Mouse (Mus musculus) cerebellum, adult 8-10 months (tissue): ENCODE results near the gene Plekho2.
A peak's percentile ranks its signal among the peaks of the same experiment; 100 is the strongest.

ENCODE experiments used
- DNase-seq: peaks from one replicate; pipeline ENCODE4 v3.0.0; 2022

Gene Plekho2

GRCm38 (mm10) chr9:65579781-65580371 is at the start of gene Plekho2:
Gene Plekho2 (minus strand): TSS chr9:65580040.
- DNase-seq = peak; percentile 65

GRCm38 (mm10) chr9:65629025-65629766 is 49.4 kb upstream of the Plekho2 start, which contains the start of gene Rbpms2:
Gene Rbpms2 (plus strand): TSS chr9:65629648.
- DNase-seq = peak; percentile 3

- no peak for DNase-seq
These were observed 44.4 kb upstream of the Plekho2 start for GRCm38 (mm10) chr9:65624266-65624665.

- DNase-seq = no peak
These were observed 43.0 kb upstream of the Plekho2 start for GRCm38 (mm10) chr9:65622826-65623225.

- DNase-seq = no peak
These were observed 41.8 kb upstream of the Plekho2 start for GRCm38 (mm10) chr9:65621666-65622065.

- DNase-seq = no peak
These were observed 41.4 kb upstream of the Plekho2 start for GRCm38 (mm10) chr9:65621196-65621595.

GRCm38 (mm10) chr9:65619311-65619710 is 39.5 kb upstream of the Plekho2 start:
- DNase-seq = no peak

GRCm38 (mm10) chr9:65613098-65613497 is 33.3 kb upstream of the Plekho2 start:
- DNase-seq = no peak

- no peak for DNase-seq
These were observed 32.2 kb upstream of the Plekho2 start for GRCm38 (mm10) chr9:65611969-65612486.

- DNase-seq = no peak
These were observed 27.3 kb upstream of the Plekho2 start for GRCm38 (mm10) chr9:65607120-65607519.

- no peak for DNase-seq
These were observed 26.7 kb upstream of the Plekho2 start for GRCm38 (mm10) chr9:65606321-65607109.

- peak; percentile 46 for DNase-seq
These were observed 25.8 kb upstream of the Plekho2 start for GRCm38 (mm10) chr9:65605471-65606136.

GRCm38 (mm10) chr9:65603401-65604102 is 23.7 kb upstream of the Plekho2 start:
- DNase-seq = no peak

GRCm38 (mm10) chr9:65600951-65601350 is 21.1 kb upstream of the Plekho2 start:
- no peak for DNase-seq

GRCm38 (mm10) chr9:65598765-65599249 is 19.0 kb upstream of the Plekho2 start:
- DNase-seq = peak; percentile 37

GRCm38 (mm10) chr9:65593596-65593995 is 13.8 kb upstream of the Plekho2 start:
- DNase-seq = no peak

GRCm38 (mm10) chr9:65592721-65593120 is 12.9 kb upstream of the Plekho2 start:
- DNase-seq = no peak

GRCm38 (mm10) chr9:65589091-65589490 is 9.3 kb upstream of the Plekho2 start:
- DNase-seq = no peak

GRCm38 (mm10) chr9:65587573-65588358 is 7.9 kb upstream of the Plekho2 start:
- DNase-seq = no peak

GRCm38 (mm10) chr9:65587270-65587572 is 7.4 kb upstream of the Plekho2 start:
- no peak for DNase-seq
